Mouse (Mus musculus) adrenal gland, postnatal 0 days (tissue): ENCODE results near the gene Fam204a. TPM values are rescaled to one million over a fixed set of nuclear protein-coding genes. Genes with fewer than 3 reads are reported as not detected.

ENCODE experiments used
- polyA plus RNA-seq: library from polyadenylated mRNA; unstranded; fragments of >200 nt; fragmentation: Nextera tagmentation; extraction: Ambion mirVana; gene quantifications from 2 replicates; pipeline ENCODE4 v1.2.1, GENCODE M21; 2015

The Fam204a gene
- polyA plus RNA-seq: 67.6 and 73.3 TPM in 2 replicates

GRCm38 (mm10) chr19:60225899-60226844 lies at the start of gene Fam204a:
Gene Fam204a (minus strand): TSS chr19:60226701.

Other genes with a start within 250 kb of the Fam204a start
- 0.13 and 0.30 TPM in 2 replicates for gene Prlhr, start 241.6 kb upstream of the Fam204a start, polyA plus RNA-seq